In genomic region chr13:21936968-21937367, GRCm38 (mm10) we compare ENCODE assay signal across 9 mouse cellular contexts. TPM values are rescaled to one million over a fixed set of nuclear protein-coding genes. Genes with fewer than 3 reads are reported as not detected.
DNase-seq lines count a peak whose midpoint lies in the region; ATAC-seq and TF ChIP-seq lines count a peak whose summit lies in the region.
"Had no signal": no experiment of that assay in that cellular context is flagged by ENCODE, and none has a peak within 500 bp of the region (broad histone marks: within the 10 kb centered on the region; RNA-seq: fewer than 3 reads in every experiment).

No protein-coding gene starts in this region.

- no peaks in the 10 kb centered on the region for H3K36me3 ChIP-seq in megakaryocyte, embryonic 14.5 days (replicated peaks; ENCODE audit: low read length)
- H3K36me3 ChIP-seq in heart, embryonic 11.5 days (ENCODE audit: control insufficient read depth, insufficient read depth, low read length), result no peaks in the 10 kb centered on the region
- H3K36me3 ChIP-seq in midbrain, embryonic 14.5 days (ENCODE audit: control insufficient read depth, insufficient read depth, low read length), result no peaks in the 10 kb centered on the region

- ATAC-seq in megakaryocyte, adult 5-6 weeks (ENCODE audit: poor library complexity, severe bottlenecking), result no peak
- ATAC-seq in heart, embryonic 11.5 days (replicated peaks; ENCODE audit: insufficient number of reproducible peaks, low FRiP score, low TSS enrichment), result peak; percentile 76
- ATAC-seq in midbrain, embryonic 14.5 days (ENCODE audit: low FRiP score, low TSS enrichment), result no peak

- peaks cover 38% of the 10 kb centered on the region for H3K4me1 ChIP-seq in megakaryocyte, embryonic 14.5 days
- peaks cover 4% of the 10 kb centered on the region for H3K4me1 ChIP-seq in bone marrow macrophage, adult 2 months (ENCODE audit: control insufficient read depth, insufficient read depth, low read length)
- H3K4me1 ChIP-seq in heart, embryonic 11.5 days (ENCODE audit: control insufficient read depth, insufficient read depth, low read length), result no peaks in the 10 kb centered on the region; the same call in 1 of the 2 replicates
- H3K4me1 ChIP-seq in midbrain, embryonic 14.5 days (ENCODE audit: control insufficient read depth, insufficient read depth, low read length), result no peaks in the 10 kb centered on the region

- intact Hi-C loops in gastrocnemius, postnatal 14 days (cut with DNase I; ENCODE audit: low total_unique reads), result no loop called here

- peak; percentile 42 to 48 for DNase-seq in kidney, postnatal 4 days
- DNase-seq in midbrain, embryonic 14.5 days, result no peak
- peak; percentile 49 for DNase-seq in testis, postnatal 10 days (ENCODE audit: low spot score)
- DNase-seq in gastrocnemius, postnatal 14 days, result no peak

- H3K4me3 ChIP-seq in megakaryocyte, embryonic 14.5 days (replicated peaks), result peak overlapping the region; percentile 86
- H3K4me3 ChIP-seq in bone marrow macrophage, adult 2 months (ENCODE audit: insufficient read depth, low read length), result peak overlapping the region; percentile 8; the same call in 1 of the 2 replicates
- H3K4me3 ChIP-seq in heart, embryonic 11.5 days (ENCODE audit: low read depth, low read length), result peak overlapping the region; percentile 46
- H3K4me3 ChIP-seq in midbrain, embryonic 14.5 days (replicated peaks; ENCODE audit: low read depth, low read length), result no peak overlapping the region

- TF ChIP-seq POLR2A in bone marrow macrophage, adult 2 months (IDR thresholded peaks at IDR 0.05; ENCODE audit: borderline replicate concordance, low read depth, low read length), result no peak

- H3K9me3 ChIP-seq in megakaryocyte, embryonic 14.5 days, result no peaks in the 10 kb centered on the region
- no peaks in the 10 kb centered on the region for H3K9me3 ChIP-seq in heart, embryonic 11.5 days (replicated peaks; ENCODE audit: control insufficient read depth, low read length)
- no peaks in the 10 kb centered on the region for H3K9me3 ChIP-seq in midbrain, embryonic 14.5 days (ENCODE audit: control insufficient read depth, low read length)

- no peak overlapping the region for H3K27ac ChIP-seq in bone marrow macrophage, adult 2 months (ENCODE audit: insufficient read depth, low read depth, low read length)
- H3K27ac ChIP-seq in heart, embryonic 11.5 days (ENCODE audit: low read depth, low read length), result no peak overlapping the region; the same call in 1 of the 2 replicates
- H3K27ac ChIP-seq in midbrain, embryonic 14.5 days (replicated peaks; ENCODE audit: low read depth, low read length), result no peak overlapping the region

- H3K9ac ChIP-seq in heart, embryonic 11.5 days (ENCODE audit: low read depth, low read length), result peak overlapping the region; percentile 56; the same call in 1 of the 2 replicates
- H3K9ac ChIP-seq in midbrain, embryonic 14.5 days (replicated peaks; ENCODE audit: low read length), result no peak overlapping the region

- no peak for TF ChIP-seq CTCF in bone marrow macrophage, adult 2 months (IDR thresholded peaks at IDR 0.05; ENCODE audit: low read depth, low read length)

- under 1% methylated on average over 17 of the region's 17 CpGs for WGBS in heart, embryonic 11.5 days (ENCODE audit: insufficient replicate concordance)
- WGBS in midbrain, embryonic 14.5 days, result 2% methylated on average over 17 of the region's 17 CpGs

- H3K27me3 ChIP-seq in megakaryocyte, embryonic 14.5 days (replicated peaks), result no peaks in the 10 kb centered on the region
- H3K27me3 ChIP-seq in heart, embryonic 11.5 days (ENCODE audit: control insufficient read depth, insufficient read depth, low read length), result no peaks in the 10 kb centered on the region
- H3K27me3 ChIP-seq in midbrain, embryonic 14.5 days (ENCODE audit: control insufficient read depth, insufficient read depth, low read length), result peaks cover 14% of the 10 kb centered on the region; the same call in 1 of the 2 replicates

- peak overlapping the region; percentile 66 for H3K4me2 ChIP-seq in heart, embryonic 11.5 days
- H3K4me2 ChIP-seq in midbrain, embryonic 14.5 days (ENCODE audit: low read length), result 0 out of 2 replicates have a peak overlapping the region, but pooled peaks have one; percentile 10

RNA-seq across cellular contexts. Expression of gene Zfp184, which starts 7.9 kb away (rescaled TPM):
- polyA plus RNA-seq in megakaryocyte, embryonic 14.5 days (2012; ENCODE audit: insufficient read depth, low replicate concordance), result not detected in 2 replicates
- 0.23 and 0.36 TPM in 2 replicates for total RNA-seq in megakaryocyte, adult 5-6 weeks (2015)
- total RNA-seq in megakaryocyte, adult 5-6 weeks (2017), result 0.65 TPM in 1 of 2 replicates, not detected in the other
- polyA plus RNA-seq in bone marrow macrophage, adult 2 months (2012; ENCODE audit: insufficient read depth, insufficient read length, missing spikeins), result 0.25 and 0.76 TPM in 2 replicates
- polyA plus RNA-seq in heart, embryonic 11.5 days (2014; fragmentation: Nextera tagmentation; extraction: Ambion mirVana), result 6.7 and 7.6 TPM in 2 replicates
- 16.8 and 18.2 TPM in 2 replicates for polyA plus RNA-seq in midbrain, embryonic 14.5 days (2014; fragmentation: Nextera tagmentation; extraction: Ambion mirVana)
- under 1 TPM; 0.33 to 0.38 TPM for total RNA-seq in gastrocnemius, postnatal 14 days (2021)

RNA-seq across cellular contexts. Expression of gene Pom121l2, which starts 44.0 kb away (rescaled TPM):
- polyA plus RNA-seq in megakaryocyte, embryonic 14.5 days (2012; ENCODE audit: insufficient read depth, low replicate concordance), result not detected in 2 replicates
- not detected in 2 replicates for total RNA-seq in megakaryocyte, adult 5-6 weeks (2015)
- total RNA-seq in megakaryocyte, adult 5-6 weeks (2017), result not detected in 2 replicates
- polyA plus RNA-seq in bone marrow macrophage, adult 2 months (2012; ENCODE audit: insufficient read depth, insufficient read length, missing spikeins), result not detected in 2 replicates
- not detected in 2 replicates for polyA plus RNA-seq in heart, embryonic 11.5 days (2014; fragmentation: Nextera tagmentation; extraction: Ambion mirVana)
- polyA plus RNA-seq in midbrain, embryonic 14.5 days (2014; fragmentation: Nextera tagmentation; extraction: Ambion mirVana), result not detected in 2 replicates
- not detected for total RNA-seq in gastrocnemius, postnatal 14 days (2021)
- polyA plus RNA-seq: cortical plate, adult 2 months had no signal

Comparison
In these comparisons a context has a peak if more than half of its experiments do, and no peak if none do; other contexts are left out.
1. DNase-seq: peak in kidney, postnatal 4 days (2 of 2) and testis, postnatal 10 days (single experiment); none in midbrain, embryonic 14.5 days (single experiment) and gastrocnemius, postnatal 14 days (single experiment).